Mouse (Mus musculus) heart, adult 2 months (tissue): Measurements from ENCODE around the gene Fdx1l.

Experiments
- CTCF ChIP-seq: fragments of 200-600 bp; IDR thresholded peaks from 2 replicates; pipeline ENCODE4 v1.8.1; 2022; ENCODE audit warnings: antibody characterized with exemption, mild to moderate bottlenecking, moderate library complexity
- POLR2A ChIP-seq: fragments of 200-500 bp; IDR thresholded peaks from 2 replicates; pipeline ENCODE4 v1.6.1; 2011; ENCODE audit warnings: mild to moderate bottlenecking, low read depth, low read length, control low read depth; ENCODE audit not compliant: insufficient read depth

DNA sequence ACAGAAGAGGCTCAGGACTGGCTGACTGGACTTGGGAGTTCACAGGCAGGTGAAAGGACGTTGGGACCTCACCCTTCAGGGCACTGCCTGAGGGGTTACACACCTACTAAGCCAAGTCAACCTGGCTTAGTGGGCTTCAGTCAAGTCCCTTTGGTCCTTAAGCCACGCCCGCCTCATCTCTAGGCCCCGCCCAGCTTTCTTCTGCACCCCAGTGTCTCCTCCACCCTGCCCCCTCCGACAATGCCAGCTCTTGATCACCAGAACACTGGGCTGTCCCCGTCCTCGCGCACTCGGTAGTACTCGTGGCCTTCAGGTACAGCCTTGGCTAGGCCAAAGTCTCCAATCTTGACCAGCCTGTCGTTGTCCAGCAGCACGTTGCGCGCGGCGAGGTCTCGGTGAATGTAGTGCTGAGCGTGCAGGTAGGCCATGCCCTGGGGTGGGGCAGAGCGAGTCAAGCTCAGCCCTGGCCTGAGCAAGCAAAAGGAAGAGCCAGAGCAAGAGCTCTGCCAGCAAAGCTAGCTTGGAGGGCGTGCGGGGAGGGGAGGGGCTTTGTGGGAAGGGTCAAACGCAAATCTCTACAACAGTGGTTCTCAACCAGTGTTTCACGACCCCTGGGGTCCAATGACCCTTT, 34.3 kb upstream of the Fdx1l start:
- TF ChIP-seq POLR2A, result no peak
- no peak for TF ChIP-seq CTCF
